Mouse (Mus musculus): Measurements from ENCODE around the gene Cacnb2. TPM values are rescaled to one million over a fixed set of nuclear protein-coding genes. Genes with fewer than 3 reads are reported as not detected.

Cacnb2 gene
- total and polyA plus RNA-seq, 3 experiments: not detected

GRCm38 (mm10) chr2:14818651-14819050 is 215.8 kb downstream of the Cacnb2 start:
- H3K27me3 ChIP-seq (ENCODE audit: control insufficient read depth in 1 of 2, insufficient read depth in 2 of 2, low read length in 2 of 2): no peaks in the 10 kb centered on the region
- DNase-seq (ENCODE audit: low read depth, low spot score): no peak
- H3K27ac ChIP-seq (ENCODE audit: control insufficient read depth, low read depth, low read length): no peak overlapping the region
- no peaks in the 10 kb centered on the region for H3K9me3 ChIP-seq (replicated peaks; ENCODE audit: insufficient read depth, low read length)
- no peak overlapping the region for H3K4me3 ChIP-seq (ENCODE audit: control insufficient read depth in 1 of 2, insufficient read depth in 1 of 2, low read depth in 2 of 2, low read length in 2 of 2)
- no peaks in the 10 kb centered on the region for H3K79me2 ChIP-seq (ENCODE audit: control insufficient read depth, insufficient read depth, low read length, poor library complexity)
- H3K9ac ChIP-seq (ENCODE audit: control insufficient read depth, low read depth, low read length, poor library complexity, severe bottlenecking): no peak overlapping the region
- TF ChIP-seq GATA1 (IDR thresholded peaks at IDR 0.05; ENCODE audit: low read depth, low read length) (no peak), USF1 (IDR thresholded peaks at IDR 0.05; ENCODE audit: low read depth, low read length) (no peak), USF2 (IDR thresholded peaks at IDR 0.05; ENCODE audit: borderline replicate concordance in 1 of 2, insufficient read depth in 1 of 2, low read depth in 1 of 2, low read length in 2 of 2) (no peak), ZC3H11A (IDR thresholded peaks at IDR 0.05; ENCODE audit: low read depth, low read length) (no peak), POLR2AphosphoS5 (IDR thresholded peaks at IDR 0.05; ENCODE audit: borderline replicate concordance, low read depth, low read length) (no peak), SMC3 (IDR thresholded peaks at IDR 0.05; ENCODE audit: low read depth, low read length) (no peak), CHD1 (IDR thresholded peaks at IDR 0.05; ENCODE audit: low read depth, low read length) (no peak), NRF1 (IDR thresholded peaks at IDR 0.05; ENCODE audit: insufficient read depth, low read depth, low read length, poor library complexity, severe bottlenecking) (no peak), SIN3A (IDR thresholded peaks at IDR 0.05; ENCODE audit: low read length) (no peak), RAD21 (IDR thresholded peaks at IDR 0.05; ENCODE audit: low read depth, low read length) (no peak), UBTF (IDR thresholded peaks at IDR 0.05; ENCODE audit: borderline replicate concordance, insufficient read depth, low read depth, low read length) (no peak), HCFC1 (IDR thresholded peaks at IDR 0.05; ENCODE audit: low read depth, low read length) (no peak), MXI1 (IDR thresholded peaks at IDR 0.05; ENCODE audit: low read depth, low read length) (no peak), JUND (IDR thresholded peaks at IDR 0.05; ENCODE audit: low read depth, low read length) (no peak), NELFE (IDR thresholded peaks at IDR 0.05; ENCODE audit: low read depth, low read length) (no peak), ZMIZ1 (IDR thresholded peaks at IDR 0.05; ENCODE audit: low read depth, low read length) (no peak), MAFK (IDR thresholded peaks at IDR 0.05; ENCODE audit: borderline replicate concordance, low read depth, low read length) (no peak), POLR2AphosphoS2 (IDR thresholded peaks at IDR 0.05; ENCODE audit: low read length) (no peak), BHLHE40 (IDR thresholded peaks at IDR 0.05; ENCODE audit: borderline replicate concordance, low read depth, low read length) (no peak)
- no peaks in the 10 kb centered on the region for H3K36me3 ChIP-seq (ENCODE audit: control insufficient read depth in 1 of 2, insufficient read depth in 2 of 2, low read length in 2 of 2)
- no peaks in the 10 kb centered on the region for H3K4me1 ChIP-seq (ENCODE audit: control insufficient read depth in 1 of 2, insufficient read depth in 2 of 2, low read length in 2 of 2)

DNA sequence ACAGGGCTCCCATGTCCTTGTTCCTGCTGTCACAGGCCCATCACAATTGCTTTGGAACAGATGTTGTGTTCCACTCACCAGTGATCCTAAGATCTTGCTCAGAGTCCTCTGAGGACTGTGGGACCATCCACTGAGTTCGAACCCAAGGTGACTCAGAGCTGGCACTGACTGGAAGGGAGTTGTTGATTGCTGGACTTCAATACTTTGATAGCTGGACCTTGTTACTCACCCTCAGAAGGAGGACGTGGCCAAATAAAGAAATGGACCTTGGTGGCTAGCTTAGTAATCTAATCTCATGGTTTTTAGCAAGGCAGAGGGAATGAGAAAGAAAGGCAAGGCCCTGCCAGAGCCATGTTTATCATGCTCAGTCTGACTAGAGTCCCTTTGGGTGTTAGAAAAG is 218.1 kb downstream of the Cacnb2 start:
- Histone ChIP-seq H3K36me3 (ENCODE audit: control insufficient read depth in 1 of 2, insufficient read depth in 2 of 2, low read length in 2 of 2) (no peaks in the 10 kb centered on the region), H3K27me3 (ENCODE audit: control insufficient read depth in 1 of 2, insufficient read depth in 2 of 2, low read length in 2 of 2) (no peaks in the 10 kb centered on the region), H3K79me2 (ENCODE audit: control insufficient read depth, insufficient read depth, low read length, poor library complexity) (no peaks in the 10 kb centered on the region), H3K9me3 (replicated peaks; ENCODE audit: insufficient read depth, low read length) (no peaks in the 10 kb centered on the region), H3K9ac (ENCODE audit: control insufficient read depth, low read depth, low read length, poor library complexity, severe bottlenecking) (no peak overlapping the region), H3K27ac (ENCODE audit: control insufficient read depth, low read depth, low read length) (no peak overlapping the region), H3K4me3 (ENCODE audit: control insufficient read depth in 1 of 2, insufficient read depth in 1 of 2, low read depth in 2 of 2, low read length in 2 of 2) (no peak overlapping the region), H3K4me1 (ENCODE audit: control insufficient read depth in 1 of 2, insufficient read depth in 2 of 2, low read length in 2 of 2) (no peaks in the 10 kb centered on the region)
- TF ChIP-seq SIN3A (IDR thresholded peaks at IDR 0.05; ENCODE audit: low read length): no peak
- no peak for TF ChIP-seq ETS1 (IDR thresholded peaks at IDR 0.05; ENCODE audit: low read depth, low read length)
- no peak for TF ChIP-seq KAT2A (conservative IDR thresholded peaks at IDR 0.05; ENCODE audit: low read depth, low read length)
- TF ChIP-seq GABPA (IDR thresholded peaks at IDR 0.05; ENCODE audit: low read depth, low read length): no peak
- TF ChIP-seq NELFE (IDR thresholded peaks at IDR 0.05; ENCODE audit: low read depth, low read length): no peak
- no peak for TF ChIP-seq MAFK (IDR thresholded peaks at IDR 0.05; ENCODE audit: borderline replicate concordance, low read depth, low read length)
- TF ChIP-seq CHD1 (IDR thresholded peaks at IDR 0.05; ENCODE audit: low read depth, low read length): no peak
- no peak for TF ChIP-seq TCF12 (IDR thresholded peaks at IDR 0.05; ENCODE audit: low read depth, low read length)
- no peak for TF ChIP-seq MXI1 (IDR thresholded peaks at IDR 0.05; ENCODE audit: low read depth, low read length)
- no peak for TF ChIP-seq TBP (IDR thresholded peaks at IDR 0.05; ENCODE audit: low read depth, low read length)
- no peak for TF ChIP-seq ZC3H11A (IDR thresholded peaks at IDR 0.05; ENCODE audit: low read depth, low read length)
- TF ChIP-seq ELF1 (IDR thresholded peaks at IDR 0.05; ENCODE audit: low read depth, low read length): no peak
- TF ChIP-seq BHLHE40 (IDR thresholded peaks at IDR 0.05; ENCODE audit: borderline replicate concordance, low read depth, low read length): no peak
- no peak for TF ChIP-seq HCFC1 (IDR thresholded peaks at IDR 0.05; ENCODE audit: low read depth, low read length)
- no peak for DNase-seq (ENCODE audit: low read depth, low spot score)

Data from MEL (cell line).